Mouse (Mus musculus) ES-Bruce4 (cell line): ENCODE measurements around the gene Plod3. TPM values are rescaled to one million over a fixed set of nuclear protein-coding genes. Genes with fewer than 3 reads are reported as not detected.

Experiments used
- H3K27ac ChIP-seq: 2 replicates; pipeline ENCODE4 v1.5.1; 2012; ENCODE audit warnings: low read length, inconsistent platforms; ENCODE audit not compliant: insufficient read depth
- H3K27me3 ChIP-seq: 2 replicates; pipeline ENCODE4 v1.6.1; 2012; ENCODE audit warnings: mild to moderate bottlenecking, low read length, inconsistent platforms; ENCODE audit not compliant: control insufficient read depth, poor library complexity, insufficient read depth, severe bottlenecking
- H3K36me3 ChIP-seq: 2 replicates; pipeline ENCODE4 v1.6.1; 2012; ENCODE audit warnings: inconsistent platforms, mild to moderate bottlenecking, low read length, moderate library complexity; ENCODE audit not compliant: control insufficient read depth, poor library complexity, insufficient read depth, severe bottlenecking
- H3K4me1 ChIP-seq: one replicate; pipeline ENCODE4 v1.8.1; 2011; ENCODE audit warnings: low read length; ENCODE audit not compliant: control insufficient read depth, insufficient read depth
- H3K4me3 ChIP-seq: 2 replicates; pipeline ENCODE4 v1.5.1; 2011; ENCODE audit warnings: low read depth, mild to moderate bottlenecking, low read length
- H3K9ac ChIP-seq: 2 replicates; pipeline ENCODE4 v1.6.1; 2012; ENCODE audit warnings: low read depth, mild to moderate bottlenecking, inconsistent platforms; ENCODE audit not compliant: poor library complexity, severe bottlenecking
- H3K9me3 ChIP-seq: replicated peaks from 2 replicates; pipeline ENCODE4 v1.6.1; 2012; ENCODE audit warnings: mild to moderate bottlenecking, low read length, inconsistent platforms; ENCODE audit not compliant: control insufficient read depth, poor library complexity, insufficient read depth, severe bottlenecking
- CTCF ChIP-seq: IDR thresholded peaks from one replicate; pipeline ENCODE4 v1.8.1; 2011; ENCODE audit warnings: low read depth, low read length
- EP300 ChIP-seq: IDR thresholded peaks from 2 replicates; pipeline ENCODE4 v1.6.1; 2011; ENCODE audit warnings: low read depth, low read length; ENCODE audit not compliant: insufficient read depth
- POLR2A ChIP-seq: IDR thresholded peaks from one replicate; pipeline ENCODE4 v1.8.1; 2011; ENCODE audit warnings: low read length; ENCODE audit not compliant: insufficient read depth
- polyA plus RNA-seq: library from polyadenylated mRNA; stranded (reverse); fragments of >200 nt; gene quantifications from 2 replicates; pipeline ENCODE4 v1.2.4, GENCODE M21; 2011; ENCODE audit warnings: low read depth; ENCODE audit not compliant: missing spikeins, insufficient read depth, insufficient read length

The Plod3 gene
- polyA plus RNA-seq, 1 experiment = 29.3 TPM

- Histone ChIP-seq H3K4me3 (peak within 1 kb of the TSS; percentile 91), H3K4me1 (peaks cover 5% of the 10 kb centered on the region), H3K27ac (peak within 1 kb of the TSS; percentile 99), H3K36me3 (0 out of 2 replicates have a peak, but pooled peaks cover 4% of the 10 kb centered on the region), H3K27me3 (no peaks in the 10 kb centered on the region), H3K9me3 (0 out of 2 replicates have a peak, but pooled peaks cover 3% of the 10 kb centered on the region), H3K9ac (peak within 1 kb of the TSS; percentile 74)
- TF ChIP-seq POLR2A (peak; percentile 4), EP300 (peak; percentile 33; the same call in 1 of the 2 replicates), CTCF (no peak)
Observed at GRCm38 (mm10) chr5:136953015-136953414, 33.8 kb upstream of the Plod3 start, which contains the start of gene Fis1. Gene Fis1 (plus strand): TSS chr5:136953275.

- H3K4me1 ChIP-seq = peaks cover 5% of the 10 kb centered on the region
- H3K4me3 ChIP-seq = peak overlapping the region; percentile 91
- no peaks in the 10 kb centered on the region for H3K27me3 ChIP-seq
- H3K27ac ChIP-seq = peak overlapping the region; percentile 56
- no peak for TF ChIP-seq EP300
- no peak for TF ChIP-seq POLR2A
- no peak for TF ChIP-seq CTCF
- 0 out of 2 replicates have a peak, but pooled peaks cover 4% of the 10 kb centered on the region for H3K36me3 ChIP-seq
- 0 out of 2 replicates have a peak, but pooled peaks cover 3% of the 10 kb centered on the region for H3K9me3 ChIP-seq
- H3K9ac ChIP-seq = peak overlapping the region; percentile 74
Observed at GRCm38 (mm10) chr5:136953440-136953951, 33.3 kb upstream of the Plod3 start.

GRCm38 (mm10) chr5:136955622-136956021, 31.2 kb upstream of the Plod3 start:
- TF ChIP-seq POLR2A (no peak), CTCF (no peak), EP300 (no peak)
- Histone ChIP-seq H3K36me3 (0 out of 2 replicates have a peak, but pooled peaks cover 4% of the 10 kb centered on the region), H3K27ac (no peak overlapping the region), H3K4me3 (no peak overlapping the region), H3K27me3 (no peaks in the 10 kb centered on the region), H3K9ac (no peak overlapping the region), H3K9me3 (no peaks in the 10 kb centered on the region), H3K4me1 (peaks cover 5% of the 10 kb centered on the region)

- H3K27me3 ChIP-seq = no peaks in the 10 kb centered on the region
- no peaks in the 10 kb centered on the region for H3K9me3 ChIP-seq
- TF ChIP-seq POLR2A (no peak), CTCF (no peak), EP300 (no peak)
- peaks cover 3% of the 10 kb centered on the region for H3K4me1 ChIP-seq
- 0 out of 2 replicates have a peak, but pooled peaks cover 4% of the 10 kb centered on the region for H3K36me3 ChIP-seq
- no peak overlapping the region for H3K9ac ChIP-seq
- no peak overlapping the region for H3K4me3 ChIP-seq
- H3K27ac ChIP-seq = no peak overlapping the region
Observed at GRCm38 (mm10) chr5:136957250-136957649, 29.6 kb upstream of the Plod3 start.

GRCm38 (mm10) chr5:136958991-136959605, 27.7 kb upstream of the Plod3 start:
- Histone ChIP-seq H3K4me1 (peaks cover 3% of the 10 kb centered on the region), H3K9me3 (no peaks in the 10 kb centered on the region), H3K27me3 (no peaks in the 10 kb centered on the region), H3K4me3 (no peak overlapping the region), H3K27ac (peak overlapping the region; percentile 32; the same call in 1 of the 2 replicates), H3K9ac (no peak overlapping the region), H3K36me3 (peaks cover 8% of the 10 kb centered on the region; the same call in 1 of the 2 replicates)
- TF ChIP-seq CTCF (no peak), POLR2A (no peak), EP300 (no peak)

- no peaks in the 10 kb centered on the region for H3K9me3 ChIP-seq
- H3K4me1 ChIP-seq = peaks cover 3% of the 10 kb centered on the region
- no peaks in the 10 kb centered on the region for H3K27me3 ChIP-seq
- peaks cover 8% of the 10 kb centered on the region; the same call in 1 of the 2 replicates for H3K36me3 ChIP-seq
- no peak overlapping the region for H3K27ac ChIP-seq
- no peak overlapping the region for H3K4me3 ChIP-seq
- H3K9ac ChIP-seq = no peak overlapping the region
- no peak for TF ChIP-seq EP300
Observed at GRCm38 (mm10) chr5:136960053-136960452, 26.8 kb upstream of the Plod3 start.
